Mouse (Mus musculus): ENCODE measurements at regions not wholly inside any gene's neighbourhood (a gene's known extent, or its start where the extent isn't known, plus 50 kb on each side); places are given as distances from the start of the nearest gene placed in this dataset.

- no peaks in the 10 kb centered on the region for H3K27me3 ChIP-seq (ENCODE audit: control insufficient read depth in 1 of 2, insufficient read depth in 2 of 2, low read length in 2 of 2)
- H3K4me1 ChIP-seq (ENCODE audit: control insufficient read depth in 1 of 2, insufficient read depth in 2 of 2, low read length in 2 of 2), result no peaks in the 10 kb centered on the region
- H3K9ac ChIP-seq (ENCODE audit: control insufficient read depth, low read depth, low read length, poor library complexity, severe bottlenecking), result no peak overlapping the region
- no peaks in the 10 kb centered on the region for H3K36me3 ChIP-seq (ENCODE audit: control insufficient read depth in 1 of 2, insufficient read depth in 2 of 2, low read length in 2 of 2)
- no peak for DNase-seq (ENCODE audit: low read depth, low spot score)
- TF ChIP-seq USF2 (IDR thresholded peaks at IDR 0.05; ENCODE audit: borderline replicate concordance in 1 of 2, insufficient read depth in 1 of 2, low read depth in 1 of 2, low read length in 2 of 2), result no peak
- no peak for TF ChIP-seq ZNF384 (IDR thresholded peaks at IDR 0.05; ENCODE audit: low read depth, low read length)
- TF ChIP-seq TBP (IDR thresholded peaks at IDR 0.05; ENCODE audit: low read depth, low read length), result no peak
- no peak for TF ChIP-seq ZMIZ1 (IDR thresholded peaks at IDR 0.05; ENCODE audit: low read depth, low read length)
- TF ChIP-seq MYC (IDR thresholded peaks at IDR 0.05; ENCODE audit: low read depth, low read length), result no peak
- TF ChIP-seq POLR2AphosphoS2 (IDR thresholded peaks at IDR 0.05; ENCODE audit: low read length), result no peak
- no peak for TF ChIP-seq NRF1 (IDR thresholded peaks at IDR 0.05; ENCODE audit: insufficient read depth, low read depth, low read length, poor library complexity, severe bottlenecking)
- TF ChIP-seq MXI1 (IDR thresholded peaks at IDR 0.05; ENCODE audit: low read depth, low read length), result no peak
- TF ChIP-seq ELF1 (IDR thresholded peaks at IDR 0.05; ENCODE audit: low read depth, low read length), result no peak
- TF ChIP-seq MAX (IDR thresholded peaks at IDR 0.05; ENCODE audit: low read length), result no peak
- TF ChIP-seq UBTF (IDR thresholded peaks at IDR 0.05; ENCODE audit: borderline replicate concordance, insufficient read depth, low read depth, low read length), result no peak
- TF ChIP-seq MAFK (IDR thresholded peaks at IDR 0.05; ENCODE audit: borderline replicate concordance, low read depth, low read length), result no peak
- H3K9me3 ChIP-seq (replicated peaks; ENCODE audit: insufficient read depth, low read length), result no peaks in the 10 kb centered on the region
- no peak overlapping the region for H3K27ac ChIP-seq (ENCODE audit: control insufficient read depth, low read depth, low read length)
- H3K4me3 ChIP-seq (ENCODE audit: control insufficient read depth in 1 of 2, insufficient read depth in 1 of 2, low read depth in 2 of 2, low read length in 2 of 2), result no peak overlapping the region
- no peaks in the 10 kb centered on the region for H3K79me2 ChIP-seq (ENCODE audit: control insufficient read depth, insufficient read depth, low read length, poor library complexity)
These were observed 890.6 kb downstream of the Gsdmc2 start for GRCm38 (mm10) chr15:62954322-62954820.

DNA sequence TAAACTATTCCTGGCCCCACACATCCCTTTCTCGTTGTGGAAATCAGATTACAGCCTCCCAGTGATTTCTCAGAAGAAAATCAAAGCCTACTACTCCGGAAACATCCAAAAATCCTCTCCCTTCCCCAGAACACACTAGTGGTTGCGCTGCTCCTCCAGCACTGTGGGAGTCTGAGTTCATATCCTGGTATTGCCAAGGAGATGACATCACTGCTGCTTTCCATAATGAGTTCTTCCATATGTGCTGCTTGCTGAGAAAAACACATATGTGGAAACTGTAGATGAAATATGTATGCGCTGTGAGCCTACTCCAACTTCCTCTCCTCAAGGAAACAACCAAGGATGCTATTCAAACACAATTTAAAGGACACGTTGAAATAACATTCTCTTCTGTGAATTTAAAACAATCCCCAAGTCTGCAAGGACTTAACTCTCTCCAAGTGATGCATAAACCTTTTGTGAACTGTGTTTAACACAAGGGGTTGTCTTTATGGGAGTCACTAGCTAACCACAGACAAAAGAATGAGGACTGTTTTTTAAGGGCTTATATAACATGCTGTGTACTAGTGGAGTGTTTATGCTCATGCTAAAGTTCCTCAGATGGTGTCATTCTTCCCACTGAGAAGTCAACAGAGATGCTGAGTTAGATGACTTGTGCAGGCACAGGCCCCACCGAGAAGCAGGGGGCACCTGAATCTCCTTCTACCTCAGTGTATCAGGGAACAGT lies 891.6 kb downstream of the Gsdmc2 start:
- Histone ChIP-seq H3K9me3 (replicated peaks; ENCODE audit: insufficient read depth, low read length) (no peaks in the 10 kb centered on the region), H3K9ac (ENCODE audit: control insufficient read depth, low read depth, low read length, poor library complexity, severe bottlenecking) (no peak overlapping the region), H3K4me1 (ENCODE audit: control insufficient read depth in 1 of 2, insufficient read depth in 2 of 2, low read length in 2 of 2) (no peaks in the 10 kb centered on the region), H3K27ac (ENCODE audit: control insufficient read depth, low read depth, low read length) (no peak overlapping the region), H3K36me3 (ENCODE audit: control insufficient read depth in 1 of 2, insufficient read depth in 2 of 2, low read length in 2 of 2) (no peaks in the 10 kb centered on the region), H3K79me2 (ENCODE audit: control insufficient read depth, insufficient read depth, low read length, poor library complexity) (no peaks in the 10 kb centered on the region), H3K4me3 (ENCODE audit: control insufficient read depth in 1 of 2, insufficient read depth in 1 of 2, low read depth in 2 of 2, low read length in 2 of 2) (no peak overlapping the region), H3K27me3 (ENCODE audit: control insufficient read depth in 1 of 2, insufficient read depth in 2 of 2, low read length in 2 of 2) (no peaks in the 10 kb centered on the region)
- no peak for DNase-seq (ENCODE audit: low read depth, low spot score)
- TF ChIP-seq KAT2A (conservative IDR thresholded peaks at IDR 0.05; ENCODE audit: low read depth, low read length) (no peak), MAZ (IDR thresholded peaks at IDR 0.05; ENCODE audit: low read depth, low read length) (no peak), ELF1 (IDR thresholded peaks at IDR 0.05; ENCODE audit: low read depth, low read length) (no peak), TAL1 (IDR thresholded peaks at IDR 0.05; ENCODE audit: low read length) (no peak), ZKSCAN1 (IDR thresholded peaks at IDR 0.05; ENCODE audit: low read depth, low read length) (no peak), UBTF (IDR thresholded peaks at IDR 0.05; ENCODE audit: borderline replicate concordance, insufficient read depth, low read depth, low read length) (no peak), POLR2AphosphoS2 (IDR thresholded peaks at IDR 0.05; ENCODE audit: low read length) (no peak), EP300 (IDR thresholded peaks at IDR 0.05; ENCODE audit: low read depth in 1 of 2, low read length in 2 of 2) (no peak), SIN3A (IDR thresholded peaks at IDR 0.05; ENCODE audit: low read length) (no peak), NELFE (IDR thresholded peaks at IDR 0.05; ENCODE audit: low read depth, low read length) (no peak), JUND (IDR thresholded peaks at IDR 0.05; ENCODE audit: low read depth, low read length) (no peak), ZC3H11A (IDR thresholded peaks at IDR 0.05; ENCODE audit: low read depth, low read length) (no peak), CHD1 (IDR thresholded peaks at IDR 0.05; ENCODE audit: low read depth, low read length) (no peak), MAX (IDR thresholded peaks at IDR 0.05; ENCODE audit: low read length) (no peak), USF1 (IDR thresholded peaks at IDR 0.05; ENCODE audit: low read depth, low read length) (no peak), ETS1 (IDR thresholded peaks at IDR 0.05; ENCODE audit: low read depth, low read length) (no peak), MYC (IDR thresholded peaks at IDR 0.05; ENCODE audit: low read depth, low read length) (no peak), RCOR1 (IDR thresholded peaks at IDR 0.05; ENCODE audit: low read depth, low read length) (no peak), USF2 (IDR thresholded peaks at IDR 0.05; ENCODE audit: borderline replicate concordance in 1 of 2, insufficient read depth in 1 of 2, low read depth in 1 of 2, low read length in 2 of 2) (no peak), ZNF384 (IDR thresholded peaks at IDR 0.05; ENCODE audit: low read depth, low read length) (no peak)
